Mouse (Mus musculus) bone marrow, adult 2 months (tissue): ENCODE data around the gene Ciz1.

Experiments
- CTCF ChIP-seq: fragments of 200-500 bp; IDR thresholded peaks from 2 replicates; pipeline ENCODE4 v1.5.1; 2011; ENCODE audit warnings: low read length, control low read depth; ENCODE audit not compliant: control insufficient read depth, insufficient read depth
- POLR2A ChIP-seq: fragments of 200-500 bp; IDR thresholded peaks from 2 replicates; pipeline ENCODE4 v1.6.1; 2011; ENCODE audit warnings: low read depth, mild to moderate bottlenecking, control low read depth, low read length, borderline replicate concordance; ENCODE audit not compliant: control insufficient read depth

GRCm38 (mm10) chr2:32353836-32354235, 1.7 kb downstream of the Ciz1 start:
- no peak for TF ChIP-seq CTCF
- TF ChIP-seq POLR2A, result no peak
